Mouse (Mus musculus) ES-E14 (cell line): ENCODE measurements at regions not wholly inside any gene's neighbourhood (a gene's known extent, or its start where the extent isn't known, plus 50 kb on each side); places are given as distances from the start of the nearest gene placed in this dataset.

ENCODE experiments used
- DNase-seq: peaks from one replicate; pipeline ENCODE4 v3.0.0-alpha.2; 2013; ENCODE audit warnings: low read depth, low spot score
- H3K27ac ChIP-seq: 2 replicates; pipeline ENCODE4 v1.5.1; 2012; ENCODE audit warnings: low read depth, mild to moderate bottlenecking, low read length, moderate library complexity, mixed read lengths; ENCODE audit not compliant: poor library complexity, insufficient read depth, severe bottlenecking
- H3K36me3 ChIP-seq: 2 replicates; pipeline ENCODE4 v1.6.1; 2012; ENCODE audit warnings: mild to moderate bottlenecking, low read length, moderate library complexity, mixed read lengths; ENCODE audit not compliant: control insufficient read depth, poor library complexity, insufficient read depth, severe bottlenecking
- H3K4me1 ChIP-seq, 2 experiments: fragments of 150-350 bp in 1 of 2; sonication (generic) in 1 of 2; 2 replicates each; pipeline ENCODE4 v1.6.1; 2012; ENCODE audit warnings: low read length in 2 of 2, mild to moderate bottlenecking in 1 of 2, mixed read lengths in 1 of 2; ENCODE audit not compliant: control insufficient read depth in 2 of 2, insufficient read depth in 2 of 2, poor library complexity in 1 of 2
- H3K4me3 ChIP-seq, 2 experiments: fragments of 150-350 bp in 1 of 2; sonication (generic) in 1 of 2; 2 replicates each; pipeline ENCODE4 v1.5.1; 2012; ENCODE audit warnings: low read length in 2 of 2, low read depth in 1 of 2, mild to moderate bottlenecking in 1 of 2, mixed read lengths in 1 of 2; ENCODE audit not compliant: insufficient read depth in 1 of 2, poor library complexity in 1 of 2, severe bottlenecking in 1 of 2
- H3K9ac ChIP-seq: 2 replicates; pipeline ENCODE4 v1.6.1; 2012; ENCODE audit warnings: low read depth, mild to moderate bottlenecking, low read length, mixed read lengths; ENCODE audit not compliant: poor library complexity, insufficient read depth, severe bottlenecking
- H3K9me3 ChIP-seq: fragments of 150-350 bp; sonication (generic); 2 replicates; pipeline ENCODE4 v1.6.1; 2012; ENCODE audit warnings: low read depth, mild to moderate bottlenecking, low read length; ENCODE audit not compliant: control insufficient read depth, insufficient read depth
- CHD2 ChIP-seq: IDR thresholded peaks from 2 replicates; pipeline ENCODE4 v1.6.1; 2014; ENCODE audit warnings: mild to moderate bottlenecking, low read depth, low read length, inconsistent platforms
- HCFC1 ChIP-seq: IDR thresholded peaks from 2 replicates; pipeline ENCODE4 v1.6.1; 2012; ENCODE audit warnings: low read length, inconsistent platforms, borderline replicate concordance; ENCODE audit not compliant: insufficient read depth
- MAFK ChIP-seq: IDR thresholded peaks from 2 replicates; pipeline ENCODE4 v1.6.1; 2014; ENCODE audit warnings: mild to moderate bottlenecking, low read depth, low read length, inconsistent platforms; ENCODE audit not compliant: insufficient read depth
- ZC3H11A ChIP-seq: IDR thresholded peaks from 2 replicates; pipeline ENCODE4 v1.6.1; 2012; ENCODE audit warnings: low read depth, mild to moderate bottlenecking, inconsistent platforms, low read length, borderline replicate concordance
- ZNF384 ChIP-seq: IDR thresholded peaks from 2 replicates; pipeline ENCODE4 v1.6.1; 2012; ENCODE audit warnings: low read depth, low read length, inconsistent platforms
- in situ Hi-C, 2 experiments: fragments of 600-800 bp; cut with MboI; formaldehyde crosslinking; loops; one replicate each; pipeline ENCODE4 v1.15.1; 2025; ENCODE audit warnings: low sequenced_read_pairs in 2 of 2, inconsistent platforms in 1 of 2; ENCODE audit not compliant: unreplicated experiment in 2 of 2

DNA sequence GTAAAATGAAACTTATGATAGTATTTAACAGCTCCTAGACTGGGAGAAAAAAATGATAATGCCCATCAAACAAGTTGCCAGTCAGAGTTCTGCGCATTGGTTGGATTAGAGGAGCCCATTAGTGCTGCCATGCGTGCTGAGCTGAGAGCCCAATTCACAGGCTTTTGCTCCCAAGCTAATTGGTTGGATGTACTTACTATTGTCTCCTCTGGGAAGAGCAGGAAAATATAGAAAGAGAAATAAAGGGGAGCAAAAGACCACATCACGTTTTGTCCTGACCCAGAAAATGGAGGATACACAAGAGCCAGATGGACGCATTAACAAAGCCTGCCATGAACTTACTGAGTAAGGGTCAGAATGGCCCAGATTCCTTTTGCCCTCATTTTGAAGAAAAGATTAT lies 237.3 kb downstream of the 9330182O14Rik start:
- no peak for DNase-seq
- Histone ChIP-seq H3K27ac (no peak overlapping the region), H3K9ac (no peak overlapping the region), H3K36me3 (no peaks in the 10 kb centered on the region), H3K9me3 (no peaks in the 10 kb centered on the region), H3K4me1 (no peaks in the 10 kb centered on the region), H3K4me3 (no peak overlapping the region)
- in situ Hi-C loops = no loop called here
- TF ChIP-seq MAFK = no peak
- no peak for TF ChIP-seq ZC3H11A
- no peak for TF ChIP-seq CHD2
- TF ChIP-seq ZNF384 = no peak
- no peak for TF ChIP-seq HCFC1

DNA sequence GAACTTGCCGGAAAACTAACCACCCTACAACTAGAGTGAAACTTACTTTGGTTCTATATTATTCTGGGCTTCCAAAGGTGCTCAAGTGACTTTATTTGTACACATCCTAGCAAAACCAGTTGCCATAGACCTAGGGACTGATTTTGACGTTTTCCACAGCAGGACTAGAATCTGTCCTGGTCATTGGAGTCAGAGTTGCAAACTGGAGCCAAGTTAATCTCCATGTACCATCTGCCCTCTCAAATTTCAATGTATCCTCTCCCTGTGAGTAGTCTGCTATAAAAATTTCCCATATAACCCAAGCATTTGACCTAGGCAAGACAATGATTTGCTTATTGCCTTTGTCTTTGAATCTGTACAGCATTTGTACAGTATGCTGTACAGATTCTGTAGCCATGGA lies 252.4 kb downstream of the 9330182O14Rik start:
- H3K9ac ChIP-seq = no peak overlapping the region
- no peaks in the 10 kb centered on the region for H3K4me1 ChIP-seq
- no peak overlapping the region for H3K27ac ChIP-seq
- in situ Hi-C loops = no loop called here
- no peaks in the 10 kb centered on the region for H3K36me3 ChIP-seq
- no peak overlapping the region for H3K4me3 ChIP-seq
- no peak for DNase-seq
- no peaks in the 10 kb centered on the region for H3K9me3 ChIP-seq
- TF ChIP-seq ZC3H11A (no peak), HCFC1 (no peak), ZNF384 (no peak), MAFK (no peak), CHD2 (no peak)

DNA sequence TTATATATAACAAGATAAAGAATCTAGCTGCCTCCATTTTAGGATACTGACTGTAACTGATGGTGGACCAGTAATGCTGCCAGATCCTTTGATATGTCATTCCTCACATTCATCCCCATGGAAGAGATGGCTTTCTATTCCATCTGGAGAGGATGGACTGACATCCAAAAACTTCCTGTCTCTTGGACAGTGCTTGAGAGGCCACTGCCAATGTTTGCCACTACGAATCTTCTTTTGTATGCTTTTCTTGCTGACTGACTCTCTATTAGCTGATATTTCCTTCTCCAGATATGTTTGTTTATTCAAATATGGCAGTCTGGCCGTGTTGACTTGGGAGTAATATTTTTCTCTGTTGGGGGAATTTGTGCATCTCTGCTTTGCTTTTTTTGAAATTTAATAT lies 253.6 kb downstream of the 9330182O14Rik start:
- H3K4me1 ChIP-seq = no peaks in the 10 kb centered on the region
- H3K9ac ChIP-seq = no peak overlapping the region
- in situ Hi-C loops = no loop called here
- H3K27ac ChIP-seq = no peak overlapping the region
- no peak overlapping the region for H3K4me3 ChIP-seq
- H3K9me3 ChIP-seq = no peaks in the 10 kb centered on the region
- no peak for DNase-seq
- no peak for TF ChIP-seq MAFK
- TF ChIP-seq CHD2 = no peak
- TF ChIP-seq ZC3H11A = no peak
- TF ChIP-seq HCFC1 = no peak
- TF ChIP-seq ZNF384 = no peak
- no peaks in the 10 kb centered on the region for H3K36me3 ChIP-seq

DNA sequence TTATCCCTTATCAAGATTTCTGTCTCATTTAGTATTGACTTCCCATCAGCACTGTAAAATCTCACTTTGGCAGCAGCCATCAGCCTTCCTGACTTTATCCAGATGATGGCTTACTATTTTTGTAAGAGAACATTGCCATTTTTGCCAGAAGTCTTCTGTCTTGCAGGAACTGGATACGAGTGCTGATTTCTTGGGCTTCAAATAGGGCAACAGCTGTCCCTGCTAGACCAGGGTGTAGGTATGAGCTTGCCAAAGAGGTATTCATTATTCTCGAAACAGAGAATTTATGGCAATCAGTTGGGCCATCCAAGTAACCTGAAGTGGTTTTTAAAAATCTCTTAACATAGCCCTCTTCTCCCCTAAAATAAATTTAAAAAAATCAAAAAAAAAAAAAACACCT lies 254.6 kb downstream of the 9330182O14Rik start:
- in situ Hi-C loops = no loop called here
- no peak for TF ChIP-seq ZNF384
- no peak for TF ChIP-seq CHD2
- no peak for TF ChIP-seq MAFK
- no peak for TF ChIP-seq HCFC1
- no peak for TF ChIP-seq ZC3H11A
- no peaks in the 10 kb centered on the region for H3K9me3 ChIP-seq

DNA sequence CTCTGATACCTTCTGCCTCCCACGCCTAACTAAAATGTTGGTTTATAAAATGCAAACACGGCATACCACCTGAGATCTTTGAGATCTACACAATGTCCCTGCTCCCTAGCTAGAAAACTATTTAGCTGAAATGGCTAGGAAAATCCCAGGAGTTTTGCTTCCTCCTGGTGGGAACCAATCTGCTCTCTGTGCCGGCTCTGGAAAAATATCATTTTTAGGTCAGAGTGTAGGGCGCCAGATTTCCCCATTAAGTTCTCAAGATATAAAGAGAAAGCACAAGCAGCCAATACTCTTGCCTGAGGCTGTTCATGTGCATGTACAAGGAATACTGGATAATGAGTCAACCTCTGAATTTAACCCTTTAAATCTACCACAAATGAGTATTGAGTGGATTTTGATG lies 301.0 kb downstream of the 9330182O14Rik start:
- H3K9ac ChIP-seq = no peak overlapping the region
- in situ Hi-C loops = no loop called here
- H3K4me3 ChIP-seq = no peak overlapping the region
- H3K36me3 ChIP-seq = no peaks in the 10 kb centered on the region
- TF ChIP-seq CHD2 (no peak), ZC3H11A (no peak), ZNF384 (no peak), HCFC1 (no peak), MAFK (no peak)
- H3K27ac ChIP-seq = no peak overlapping the region
- H3K9me3 ChIP-seq = no peaks in the 10 kb centered on the region
- no peaks in the 10 kb centered on the region for H3K4me1 ChIP-seq
- no peak for DNase-seq

More for the DNA sequence above, 254.6 kb downstream of the 9330182O14Rik start:
- Histone ChIP-seq H3K4me1 (no peaks in the 10 kb centered on the region), H3K27ac (no peak overlapping the region), H3K9ac (no peak overlapping the region), H3K36me3 (no peaks in the 10 kb centered on the region), H3K4me3 (no peak overlapping the region)
- DNase-seq = no peak
